Mouse (Mus musculus) midbrain, embryonic 14.5 days (tissue): ENCODE measurements around the gene Ndufb6. TPM values are rescaled to one million over a fixed set of nuclear protein-coding genes. Genes with fewer than 3 reads are reported as not detected.

ENCODE experiments used
- ATAC-seq: fragments of 200-750 bp; cut with Nextera tagmentation; 2 replicates; pipeline ENCODE4 v1.8.0; 2017; ENCODE audit warnings: moderate number of reproducible peaks, moderate library complexity; ENCODE audit not compliant: low FRiP score, low TSS enrichment
- DNase-seq: peaks from one replicate; pipeline ENCODE4 v3.0.0-alpha.2; 2015
- H3K27ac ChIP-seq: fragments of 300-500 bp; sonication (generic); replicated peaks from 2 replicates; pipeline ENCODE4 v1.5.1; 2014; ENCODE audit warnings: mild to moderate bottlenecking, low read depth, low read length, moderate library complexity
- H3K27me3 ChIP-seq: fragments of 300-500 bp; sonication (generic); 2 replicates; pipeline ENCODE4 v1.6.1; 2014; ENCODE audit warnings: low read length, control low read depth, mixed read lengths; ENCODE audit not compliant: control insufficient read depth, insufficient read depth
- H3K36me3 ChIP-seq: fragments of 300-500 bp; sonication (generic); 2 replicates; pipeline ENCODE4 v1.6.1; 2014; ENCODE audit warnings: low read length, control low read depth; ENCODE audit not compliant: control insufficient read depth, insufficient read depth
- H3K4me1 ChIP-seq: fragments of 300-500 bp; sonication (generic); 2 replicates; pipeline ENCODE4 v1.6.1; 2014; ENCODE audit warnings: mild to moderate bottlenecking, antibody characterized with exemption, low read length, control low read depth; ENCODE audit not compliant: control insufficient read depth, insufficient read depth
- H3K4me2 ChIP-seq: fragments of 300-500 bp; sonication (generic); 2 replicates; pipeline ENCODE4 v1.6.1; 2014; ENCODE audit warnings: mild to moderate bottlenecking, low read length, moderate library complexity
- H3K4me3 ChIP-seq: fragments of 300-500 bp; sonication (generic); replicated peaks from 2 replicates; pipeline ENCODE4 v1.5.1; 2014; ENCODE audit warnings: low read depth, low read length
- H3K9ac ChIP-seq: fragments of 300-500 bp; sonication (generic); replicated peaks from 2 replicates; pipeline ENCODE4 v1.6.1; 2014; ENCODE audit warnings: mild to moderate bottlenecking, low read length, moderate library complexity
- H3K9me3 ChIP-seq: fragments of 300-500 bp; sonication (generic); 2 replicates; pipeline ENCODE4 v1.6.1; 2016; ENCODE audit warnings: low read length, control low read depth, mixed read lengths; ENCODE audit not compliant: control insufficient read depth
- WGBS: fragments of 180-500 bp; shearing (Covaris S2); extraction: QIAGEN DNeasy Blood & Tissue Kit; methylation state at CpG from one replicate; pipeline ENCODE4 v1.1.7; 2014; 5-methylcytosine and 5-hydroxymethylcytosine counted together
- polyA plus RNA-seq: library from polyadenylated mRNA; unstranded; fragments of >200 nt; fragmentation: Nextera tagmentation; extraction: Ambion mirVana; gene quantifications from 2 replicates; pipeline ENCODE4 v1.2.1, GENCODE M21; 2014

The Ndufb6 gene
- polyA plus RNA-seq, 1 experiment from 2014 or later: 271 TPM

DNA sequence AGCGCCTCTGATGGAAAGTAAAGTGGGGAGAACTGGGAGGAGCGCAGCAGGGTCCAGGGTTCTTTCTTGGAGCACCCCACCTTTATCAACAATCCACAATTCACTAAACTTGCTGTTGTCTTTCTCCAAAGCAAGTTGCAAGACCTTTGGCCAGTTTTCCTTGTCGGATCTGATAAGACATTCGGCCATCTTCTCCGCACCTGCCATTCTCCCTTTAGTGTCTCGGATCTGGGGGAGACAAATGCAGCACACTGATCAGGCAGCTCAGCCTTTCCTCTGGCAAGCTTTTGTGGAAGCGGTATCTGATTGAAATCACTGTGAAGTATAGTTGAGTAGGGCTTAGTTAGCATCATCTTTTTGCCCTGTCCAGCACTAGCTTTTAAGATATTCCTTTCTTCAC is 51.3 kb downstream of the Ndufb6 start:
- no peaks in the 10 kb centered on the region for H3K9me3 ChIP-seq
- no peak overlapping the region for H3K4me2 ChIP-seq
- no peaks in the 10 kb centered on the region for H3K36me3 ChIP-seq
- no peaks in the 10 kb centered on the region for H3K4me1 ChIP-seq
- H3K4me3 ChIP-seq: no peak overlapping the region
- no peak for ATAC-seq
- WGBS: 93% methylated on average over 7 of the region's 7 CpGs
- no peak overlapping the region for H3K27ac ChIP-seq
- no peak overlapping the region for H3K9ac ChIP-seq
- no peaks in the 10 kb centered on the region for H3K27me3 ChIP-seq
- DNase-seq: no peak

DNA sequence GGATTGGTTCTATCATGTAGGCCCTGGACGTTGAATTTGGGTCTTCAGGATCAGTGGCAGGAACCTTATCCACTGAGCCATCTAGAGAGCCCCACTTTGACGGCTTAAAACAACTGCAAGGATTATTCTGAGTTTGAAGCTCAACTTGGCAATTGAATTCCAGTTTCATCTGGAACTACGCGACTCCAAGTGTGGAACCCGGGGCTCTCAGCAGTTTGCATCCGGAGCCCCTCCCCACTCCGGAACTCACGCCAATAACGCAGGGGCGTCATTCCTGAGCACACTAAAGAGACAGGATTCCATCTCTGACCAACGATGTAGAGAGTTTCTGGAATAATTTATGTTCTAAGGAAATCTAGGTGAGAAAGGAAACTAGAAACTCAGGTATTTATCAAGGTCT is 52.1 kb downstream of the Ndufb6 start:
- Histone ChIP-seq H3K4me3 (no peak overlapping the region), H3K9me3 (no peaks in the 10 kb centered on the region), H3K27me3 (no peaks in the 10 kb centered on the region), H3K4me2 (no peak overlapping the region), H3K9ac (no peak overlapping the region), H3K27ac (no peak overlapping the region), H3K36me3 (no peaks in the 10 kb centered on the region), H3K4me1 (no peaks in the 10 kb centered on the region)
- 92% methylated on average over 11 of the region's 11 CpGs for WGBS
- ATAC-seq: no peak
- no peak for DNase-seq

DNA sequence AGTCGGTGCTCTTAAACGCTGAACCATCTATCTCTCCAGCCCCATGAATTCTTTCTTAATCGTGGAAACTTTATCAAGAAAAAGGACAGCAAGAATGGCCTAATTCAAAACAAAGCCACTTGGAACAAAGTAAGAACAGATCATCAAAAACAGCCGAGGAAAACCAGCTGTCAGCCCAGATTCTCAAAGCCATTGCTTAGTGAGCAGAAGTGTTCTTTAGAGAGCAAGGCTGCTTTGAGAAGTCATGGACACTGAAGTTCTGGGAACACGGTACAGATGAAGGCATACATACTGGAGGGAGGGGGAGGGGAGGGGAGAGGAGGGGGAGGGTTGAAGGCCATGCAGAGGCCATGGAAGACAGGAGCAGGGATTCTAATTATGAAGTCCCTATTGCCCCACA is 53.1 kb downstream of the Ndufb6 start:
- H3K4me1 ChIP-seq: no peaks in the 10 kb centered on the region
- no peak overlapping the region for H3K4me2 ChIP-seq
- H3K27me3 ChIP-seq: no peaks in the 10 kb centered on the region
- H3K27ac ChIP-seq: no peak overlapping the region
- H3K9me3 ChIP-seq: no peaks in the 10 kb centered on the region
- no peak overlapping the region for H3K9ac ChIP-seq
- H3K4me3 ChIP-seq: no peak overlapping the region
- no peaks in the 10 kb centered on the region for H3K36me3 ChIP-seq
- 83% methylated on average over 5 of the region's 5 CpGs for WGBS
- ATAC-seq (no peak), DNase-seq (no peak)

DNA sequence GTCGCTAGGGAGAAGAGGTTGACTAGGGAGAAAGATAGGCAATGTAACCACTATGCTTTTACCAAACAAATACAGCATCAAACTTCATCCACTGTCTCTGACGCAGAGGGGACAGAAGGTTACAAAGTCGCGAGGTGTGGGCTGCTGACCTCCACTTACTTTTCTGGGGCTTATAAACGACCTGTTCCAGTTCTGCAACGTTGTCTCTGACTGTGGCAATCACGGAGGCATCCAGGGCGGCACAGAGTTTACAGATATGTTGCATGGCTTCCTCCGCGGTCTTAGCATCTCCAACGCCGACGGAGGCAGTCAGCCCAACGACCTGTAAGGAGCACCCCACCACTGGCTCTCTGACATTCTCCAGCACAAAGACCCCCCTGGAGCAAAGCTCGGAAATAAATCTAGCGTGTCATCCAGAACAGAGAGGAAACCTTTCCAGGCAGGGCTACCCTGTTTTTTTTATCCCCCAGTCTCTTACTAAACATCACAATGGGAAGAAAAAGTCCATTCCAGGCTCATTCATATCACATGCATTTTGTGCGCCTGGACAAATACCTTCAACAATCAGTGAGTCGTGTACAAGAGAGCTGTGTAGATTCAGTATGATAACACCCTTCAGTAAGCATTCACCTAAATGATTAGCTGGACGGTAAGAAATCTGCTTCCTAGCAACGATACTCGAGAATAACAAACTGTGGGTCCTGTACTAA is 57.2 kb downstream of the Ndufb6 start:
- H3K27me3 ChIP-seq: no peaks in the 10 kb centered on the region
- no peaks in the 10 kb centered on the region for H3K9me3 ChIP-seq
- no peak overlapping the region for H3K27ac ChIP-seq
- ATAC-seq: no peak
- no peak overlapping the region for H3K4me2 ChIP-seq
- H3K4me1 ChIP-seq: 0 out of 2 replicates have a peak, but pooled peaks cover 5% of the 10 kb centered on the region
- H3K9ac ChIP-seq: no peak overlapping the region
- H3K4me3 ChIP-seq: no peak overlapping the region
- 38% methylated on average over 21 of the region's 21 CpGs for WGBS
- no peak for DNase-seq
- H3K36me3 ChIP-seq: no peaks in the 10 kb centered on the region

DNA sequence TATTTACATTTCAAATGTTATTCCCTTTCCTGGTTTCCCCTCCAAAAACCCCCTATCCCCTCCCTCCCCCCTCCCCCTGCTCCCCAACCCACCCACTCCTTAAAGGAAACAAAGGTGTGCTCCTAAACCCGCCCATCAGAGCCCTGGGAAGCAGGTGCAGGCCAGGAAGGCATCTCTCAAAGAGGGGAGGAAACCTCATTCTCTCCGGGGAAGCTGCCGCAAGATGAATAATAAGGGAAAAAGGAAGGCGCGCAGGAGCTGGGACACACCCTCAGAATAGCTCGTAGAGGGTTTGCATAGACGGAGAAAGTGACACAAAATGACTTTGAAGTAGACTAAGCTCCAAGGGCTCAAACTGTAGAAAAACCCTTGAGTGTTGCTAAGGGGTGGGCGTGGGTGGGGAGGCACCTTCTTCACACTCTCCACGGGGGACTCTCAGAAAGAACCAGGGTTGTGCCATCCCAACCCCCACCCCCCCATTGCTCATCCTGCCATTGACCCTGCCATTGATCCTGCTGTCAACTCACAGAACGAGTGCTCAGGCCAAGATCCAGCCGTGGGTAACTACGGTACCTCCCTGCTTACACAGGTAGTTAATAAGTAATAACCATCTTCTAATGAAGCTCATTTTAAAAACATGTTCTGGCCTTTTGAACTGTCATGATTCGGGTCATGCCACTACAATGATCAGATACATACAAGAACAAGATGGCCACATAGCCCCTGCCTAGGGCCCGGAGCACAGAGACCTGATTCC is 58.0 kb downstream of the Ndufb6 start:
- WGBS: 43% methylated on average over 14 of the region's 14 CpGs
- Histone ChIP-seq H3K36me3 (no peaks in the 10 kb centered on the region), H3K4me3 (no peak overlapping the region), H3K4me1 (0 out of 2 replicates have a peak, but pooled peaks cover 5% of the 10 kb centered on the region), H3K4me2 (no peak overlapping the region; the same call in 1 of the 2 replicates), H3K27me3 (no peaks in the 10 kb centered on the region), H3K9ac (no peak overlapping the region), H3K27ac (no peak overlapping the region), H3K9me3 (no peaks in the 10 kb centered on the region)
- no peak for ATAC-seq
- no peak for DNase-seq

Other genes with a start within 250 kb of the Ndufb6 start
- 31.2 and 48.2 TPM in 2 replicates for gene Aco1, start 136.3 kb downstream of the Ndufb6 start, polyA plus RNA-seq
- 1.9 and 3.7 TPM in 2 replicates for gene Ddx58, start 39.6 kb downstream of the Ndufb6 start, polyA plus RNA-seq
- 9.7 and 15.9 TPM in 2 replicates for gene Smim27, start 9.8 kb downstream of the Ndufb6 start, polyA plus RNA-seq
- gene Topors, start 9.6 kb downstream of the Ndufb6 start, polyA plus RNA-seq: 24.3 and 36.2 TPM in 2 replicates
- gene Tmem215, start 192.8 kb upstream of the Ndufb6 start, polyA plus RNA-seq: 0.24 and 0.27 TPM in 2 replicates